Mouse (Mus musculus) stomach, embryonic 16.5 days (tissue): ENCODE data around the gene Pls1. TPM values are rescaled to one million over a fixed set of nuclear protein-coding genes. Genes with fewer than 3 reads are reported as not detected.

Experiments
- polyA plus RNA-seq: library from polyadenylated mRNA; unstranded; fragments of >200 nt; fragmentation: Nextera tagmentation; extraction: Ambion mirVana; gene quantifications from 2 replicates; pipeline ENCODE4 v1.2.1, GENCODE M21; 2015

Gene Pls1
- polyA plus RNA-seq, 1 experiment from 2014 or later, result 45.5 TPM

Other genes starting within 250 kb of the Pls1 start
- 0.44 and 0.88 TPM in 2 replicates for gene Pcolce2, start 207.7 kb downstream of the Pls1 start, polyA plus RNA-seq
- 1.2 and 1.4 TPM in 2 replicates for gene Trpc1, start 94.9 kb downstream of the Pls1 start, polyA plus RNA-seq
- gene Atr, start 12.3 kb upstream of the Pls1 start, polyA plus RNA-seq, result 12.5 and 14.0 TPM in 2 replicates
- 13.3 and 15.3 TPM in 2 replicates for gene Xrn1, start 109.4 kb upstream of the Pls1 start, polyA plus RNA-seq